Mouse (Mus musculus) liver, embryonic 14.5 days (tissue): ENCODE data around the gene Gpr85.

ENCODE experiments used
- CTCF ChIP-seq: IDR thresholded peaks from 2 replicates; pipeline ENCODE4 v1.5.1; 2016; ENCODE audit warnings: antibody characterized with exemption, low read depth, control low read depth
- EP300 ChIP-seq: IDR thresholded peaks from 2 replicates; pipeline ENCODE4 v1.6.1; 2016; ENCODE audit warnings: antibody characterized with exemption, low read depth

DNA sequence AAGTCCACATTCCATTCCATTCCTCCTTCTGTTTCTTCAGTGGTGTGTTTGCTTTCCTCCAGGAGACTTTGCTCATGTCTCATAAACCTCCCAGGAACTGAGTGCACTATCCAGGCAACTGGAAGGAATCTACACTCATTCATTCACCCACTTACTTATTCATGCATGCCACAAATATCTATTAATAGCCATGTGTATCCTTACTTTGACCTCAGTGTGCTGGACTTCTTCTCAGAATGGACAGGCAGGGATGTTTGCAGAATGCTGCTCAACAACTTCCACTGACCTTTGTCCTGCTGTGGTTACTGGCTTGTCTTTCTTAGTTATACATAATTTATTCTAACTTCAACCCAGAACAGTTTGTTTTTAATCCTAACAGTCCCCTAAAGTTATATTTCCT, 23.1 kb downstream of the Gpr85 start:
- TF ChIP-seq CTCF = no peak
- TF ChIP-seq EP300 = no peak
